ENCODE assay signal across 10 mouse cellular contexts in genomic region chr5:113491552-113491951, GRCm38 (mm10). TPM values are rescaled to one million over a fixed set of nuclear protein-coding genes. Genes with fewer than 3 reads are reported as not detected.
A peak's percentile ranks its signal among the peaks of the same experiment; 100 is the strongest.
DNase-seq lines count a peak whose midpoint lies in the region; ATAC-seq and TF ChIP-seq lines count a peak whose summit lies in the region.
"Had no signal": no experiment of that assay in that cellular context is flagged by ENCODE, and none has a peak within 500 bp of the region (broad histone marks: within the 10 kb centered on the region; RNA-seq: fewer than 3 reads in every experiment).

No protein-coding gene starts in this region.

- intact Hi-C loops in left cerebral cortex, adult 2 months (cut with DNase I): loop anchor here (5.0 to 10.0 kb wide), 4 partner anchors 53 to 231 kb away; partner anchors contain the start of gene 1700069L16Rik
- intact Hi-C loops in left cerebral cortex, postnatal 10 days (cut with DNase I): loop anchor here (5.0 to 10.0 kb wide), 3 partner anchors 53 to 114 kb away; no protein-coding TSS in a partner anchor

- peaks cover 8% of the 10 kb centered on the region; the same call in 1 of the 2 replicates for H3K4me1 ChIP-seq in forebrain, embryonic 11.5 days (replicated peaks; ENCODE audit: control insufficient read depth, insufficient read depth, low read length)
- no peaks in the 10 kb centered on the region for H3K4me1 ChIP-seq in intestine, postnatal 0 days (replicated peaks; ENCODE audit: control insufficient read depth, insufficient read depth, low read length)
- 0 out of 2 replicates have a peak, but pooled peaks cover 3% of the 10 kb centered on the region for H3K4me1 ChIP-seq in stomach, embryonic 14.5 days (ENCODE audit: control insufficient read depth, insufficient read depth, low read length)

- no peak for ATAC-seq in forebrain, embryonic 11.5 days (replicated peaks; ENCODE audit: low FRiP score)
- ATAC-seq in intestine, postnatal 0 days: no peak
- ATAC-seq in stomach, embryonic 14.5 days (ENCODE audit: insufficient number of reproducible peaks, insufficient read depth, low FRiP score, low read depth): no peak
- no peak for ATAC-seq in CD4-positive, CD25-positive, alpha-beta regulatory T cell, adult 4 months
- ATAC-seq: liver, postnatal 0 days; Patski had no signal

- H3K9ac ChIP-seq in forebrain, embryonic 11.5 days (ENCODE audit: low read length): no peak overlapping the region; the same call in 1 of the 2 replicates
- H3K9ac ChIP-seq in intestine, postnatal 0 days (ENCODE audit: low read depth, low read length): no peak overlapping the region
- H3K9ac ChIP-seq in stomach, embryonic 14.5 days (replicated peaks; ENCODE audit: low read depth, low read length): peak overlapping the region; percentile 46; the same call in 1 of the 2 replicates
- H3K9ac ChIP-seq: liver, postnatal 0 days had no signal

- peak overlapping the region; percentile 95 for H3K27ac ChIP-seq in left cerebral cortex, adult 2 months
- no peak overlapping the region for H3K27ac ChIP-seq in forebrain, embryonic 11.5 days (ENCODE audit: low read depth, low read length)
- H3K27ac ChIP-seq in intestine, postnatal 0 days (ENCODE audit: low read depth, low read length): no peak overlapping the region
- no peak overlapping the region for H3K27ac ChIP-seq in stomach, embryonic 14.5 days (ENCODE audit: low read length)

- TF ChIP-seq CTCF in left cerebral cortex, adult 2 months (IDR thresholded peaks at IDR 0.05): no peak
- TF ChIP-seq CTCF in intestine, postnatal 0 days (IDR thresholded peaks at IDR 0.05; ENCODE audit: low read depth): no peak

- 80% methylated on average over 4 of the region's 4 CpGs for WGBS in forebrain, embryonic 11.5 days
- WGBS in intestine, postnatal 0 days: 58% methylated on average over 4 of the region's 4 CpGs
- 65% methylated on average over 4 of the region's 4 CpGs for WGBS in stomach, embryonic 14.5 days

- DNase-seq in left cerebral cortex, adult 2 months (ENCODE audit: extremely low spot score in 1 of 2, low spot score in 2 of 2): no peak
- no peak for DNase-seq in left cerebral cortex, postnatal 10 days (ENCODE audit: extremely low spot score in 1 of 2, low spot score in 2 of 2)
- DNase-seq in forebrain, embryonic 11.5 days (ENCODE audit: low spot score): no peak
- no peak for DNase-seq in ovary, adult 18-20 months (ENCODE audit: low spot score)
- DNase-seq: heart, postnatal 10 days; liver, postnatal 0 days had no signal

- H3K4me2 ChIP-seq in forebrain, embryonic 11.5 days (ENCODE audit: low read depth, low read length, severe bottlenecking): peak overlapping the region; percentile 97
- peak overlapping the region; percentile 61 for H3K4me2 ChIP-seq in intestine, postnatal 0 days (replicated peaks; ENCODE audit: low read depth)
- peak overlapping the region; percentile 86 for H3K4me2 ChIP-seq in stomach, embryonic 14.5 days (replicated peaks; ENCODE audit: low read depth, low read length)

- no peaks in the 10 kb centered on the region for H3K36me3 ChIP-seq in forebrain, embryonic 11.5 days (ENCODE audit: control insufficient read depth, insufficient read depth, low read length)
- H3K36me3 ChIP-seq in intestine, postnatal 0 days (ENCODE audit: control insufficient read depth, insufficient read depth): no peaks in the 10 kb centered on the region
- H3K36me3 ChIP-seq in stomach, embryonic 14.5 days (ENCODE audit: control insufficient read depth, insufficient read depth, low read length): no peaks in the 10 kb centered on the region

- no peaks in the 10 kb centered on the region for H3K9me3 ChIP-seq in forebrain, embryonic 11.5 days (ENCODE audit: control insufficient read depth, low read length)
- H3K9me3 ChIP-seq in intestine, postnatal 0 days (ENCODE audit: control insufficient read depth): no peaks in the 10 kb centered on the region
- no peaks in the 10 kb centered on the region for H3K9me3 ChIP-seq in stomach, embryonic 14.5 days (ENCODE audit: control insufficient read depth, low read depth, low read length)

- peaks cover 3% of the 10 kb centered on the region for H3K27me3 ChIP-seq in forebrain, embryonic 11.5 days (ENCODE audit: control insufficient read depth, insufficient read depth, low read length)
- peaks cover 26% of the 10 kb centered on the region for H3K27me3 ChIP-seq in intestine, postnatal 0 days (replicated peaks; ENCODE audit: control insufficient read depth, insufficient read depth, low read length)
- 0 out of 2 replicates have a peak, but pooled peaks cover 7% of the 10 kb centered on the region for H3K27me3 ChIP-seq in stomach, embryonic 14.5 days (ENCODE audit: control insufficient read depth, insufficient read depth, low read length)
- H3K27me3 ChIP-seq: Patski had no signal

- H3K4me3 ChIP-seq in left cerebral cortex, adult 2 months: peak overlapping the region; percentile 77
- peak overlapping the region; percentile 52; the same call in 1 of the 2 replicates for H3K4me3 ChIP-seq in forebrain, embryonic 11.5 days (ENCODE audit: low read depth, low read length)
- H3K4me3 ChIP-seq in intestine, postnatal 0 days (ENCODE audit: low read depth, low read length): peak overlapping the region; percentile 43; the same call in 1 of the 2 replicates
- H3K4me3 ChIP-seq in stomach, embryonic 14.5 days (ENCODE audit: low read depth, low read length): peak overlapping the region; percentile 48

RNA-seq across cellular contexts. Expression of gene Wscd2, which starts 1.4 kb away (rescaled TPM):
- 10 to 100 TPM; 54.5 to 65.7 TPM for total RNA-seq in left cerebral cortex, adult 2 months (2021)
- 10 to 100 TPM; 57.3 to 60.8 TPM for total RNA-seq in left cerebral cortex, postnatal 10 days (2021)
- polyA plus RNA-seq in forebrain, embryonic 11.5 days (2014; fragmentation: Nextera tagmentation; extraction: Ambion mirVana): 6.7 and 7.6 TPM in 2 replicates
- 4.2 and 4.9 TPM in 2 replicates for polyA plus RNA-seq in intestine, postnatal 0 days (2015; fragmentation: Nextera tagmentation; extraction: Ambion mirVana)
- 6.2 and 6.6 TPM in 2 replicates for polyA plus RNA-seq in stomach, embryonic 14.5 days (2014; fragmentation: Nextera tagmentation; extraction: Ambion mirVana)
- 1 to 10 TPM; 1.4 to 1.5 TPM for polyA plus RNA-seq in CD4-positive, CD25-positive, alpha-beta regulatory T cell, adult 4 months (2017; shearing (Covaris generic))
- polyA plus RNA-seq: liver, postnatal 0 days had no signal
